Mouse (Mus musculus): ENCODE results near the gene S1pr5. TPM values are rescaled to one million over a fixed set of nuclear protein-coding genes. Genes with fewer than 3 reads are reported as not detected.
A peak's percentile ranks its signal among the peaks of the same experiment; 100 is the strongest.
"Not testable (repeated sequence)": the region's sequence is repeated elsewhere in the genome, so short reads cannot be mapped to it uniquely, and the experiment has no call there.

The S1pr5 gene
- polyA plus RNA-seq, 1 experiment from 2014 or later = 0.15 TPM

DNA sequence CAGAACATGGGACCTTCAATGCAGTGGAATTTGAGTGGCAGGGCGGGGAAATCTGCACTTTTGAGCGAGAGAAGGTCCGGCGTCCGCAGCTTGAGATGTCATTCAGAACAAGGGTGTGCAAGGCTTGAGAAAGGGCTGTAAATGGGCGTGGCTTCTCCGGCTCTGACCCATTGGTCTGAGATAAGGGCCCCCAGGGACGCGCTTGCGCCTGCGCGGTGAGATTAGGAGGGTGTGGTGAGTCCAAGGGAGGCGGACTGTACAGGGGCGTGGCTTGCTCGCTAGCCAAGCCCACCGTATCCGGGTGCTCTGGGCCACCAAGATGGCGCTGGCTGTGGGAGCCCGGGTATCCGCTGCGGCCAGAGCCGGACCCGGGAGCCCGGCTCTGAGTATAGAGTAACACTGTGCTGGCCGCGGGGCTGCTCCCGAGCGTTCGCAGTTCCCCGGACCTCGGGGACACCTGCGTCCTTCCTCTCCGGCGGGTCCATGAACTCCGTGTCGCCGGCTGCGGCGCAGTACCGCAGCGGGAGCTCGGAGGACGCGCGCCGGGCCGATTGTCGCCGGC lies 16.8 kb upstream of the S1pr5 start, which contains the start of gene Atg4d:
Gene Atg4d, plus strand, starts transcription at position 294 of the 562 bp plus-strand sequence.
- Histone ChIP-seq H3K9me3 (no peaks in the 10 kb centered on the region), H3K27me3 (no peaks in the 10 kb centered on the region), H3K4me2 (peak within 1 kb of the TSS; percentile 81), H3K4me1 (peaks cover 19% of the 10 kb centered on the region), H3K9ac (peak within 1 kb of the TSS; percentile 79), H3K4me3 (peak within 1 kb of the TSS; percentile 79), H3K36me3 (peaks cover 19% of the 10 kb centered on the region), H3K27ac (peak within 1 kb of the TSS; percentile 86)
- under 1% methylated on average over 49 of the region's 49 CpGs for WGBS
- peak; percentile 98 for ATAC-seq (ENCODE audit: borderline replicate concordance, extremely low read depth, low FRiP score, low TSS enrichment)

DNA sequence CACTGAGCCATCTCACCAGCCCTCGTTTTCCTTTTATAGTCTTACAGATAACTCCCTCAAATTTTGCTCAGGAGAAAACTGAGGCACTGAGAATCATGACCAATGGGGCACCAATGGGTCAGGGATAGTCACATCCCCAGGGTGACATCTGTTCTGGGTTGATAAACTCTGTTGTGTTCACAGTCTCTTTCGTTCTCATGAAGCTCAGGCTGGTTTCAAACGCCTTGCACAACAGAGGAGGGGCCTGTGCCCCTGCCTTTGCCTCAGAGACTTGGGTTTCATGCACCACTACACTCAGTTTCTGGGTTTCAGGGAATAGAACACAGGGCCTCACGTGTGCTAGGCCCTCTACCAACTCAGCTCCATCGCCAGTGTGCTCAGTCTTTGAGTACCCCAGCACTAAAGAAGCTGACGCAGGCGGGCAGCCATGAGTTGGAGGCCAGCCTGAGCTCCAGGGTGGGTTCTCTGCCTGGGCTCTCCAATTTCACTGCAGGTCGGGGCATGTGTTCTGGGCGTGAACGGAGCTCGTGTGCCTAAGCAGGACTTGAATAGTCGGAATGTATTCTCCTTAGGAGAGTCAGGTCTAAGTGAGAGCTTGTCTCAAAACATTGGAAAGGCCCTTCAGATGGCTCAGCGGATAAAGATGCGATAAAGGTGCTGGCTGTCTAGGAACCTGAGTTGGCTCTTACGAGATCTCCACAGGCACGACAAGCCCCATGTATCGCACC lies 16.2 kb upstream of the S1pr5 start:
- Histone ChIP-seq H3K27me3 (no peaks in the 10 kb centered on the region), H3K4me2 (peak overlapping the region; percentile 81), H3K9ac (peak overlapping the region; percentile 79), H3K36me3 (peaks cover 15% of the 10 kb centered on the region), H3K9me3 (no peaks in the 10 kb centered on the region), H3K4me3 (peak overlapping the region; percentile 79), H3K4me1 (peaks cover 19% of the 10 kb centered on the region), H3K27ac (peak overlapping the region; percentile 86)
- WGBS = 14% methylated on average over 17 of the region's 17 CpGs
- peak; percentile 3; the same call in 1 of the 2 replicates for ATAC-seq (ENCODE audit: borderline replicate concordance, extremely low read depth, low FRiP score, low TSS enrichment)

DNA sequence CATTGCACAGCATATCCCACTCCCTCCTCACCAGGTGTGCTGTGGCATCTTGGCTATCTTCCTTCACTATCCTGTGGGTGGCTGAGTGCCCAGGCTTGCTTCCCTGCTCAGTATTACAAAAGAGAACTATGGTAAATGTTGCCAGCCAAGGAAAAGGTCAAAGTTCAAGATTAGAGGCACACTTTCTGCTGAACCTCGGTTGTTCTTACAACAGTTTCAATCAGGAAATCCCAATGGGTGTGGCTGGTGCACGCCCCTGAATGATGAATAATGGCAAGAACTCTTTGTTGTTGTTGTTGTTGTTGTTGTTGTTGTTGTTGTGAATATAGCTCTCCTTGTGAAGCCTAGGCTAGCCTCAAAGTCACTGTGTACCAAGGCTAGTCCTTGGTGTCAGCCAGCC lies 13.6 kb upstream of the S1pr5 start:
- no peak overlapping the region for H3K27ac ChIP-seq
- no peaks in the 10 kb centered on the region for H3K27me3 ChIP-seq
- H3K4me3 ChIP-seq = no peak overlapping the region
- H3K36me3 ChIP-seq = no peaks in the 10 kb centered on the region
- H3K4me1 ChIP-seq = peaks cover 19% of the 10 kb centered on the region
- ATAC-seq (ENCODE audit: borderline replicate concordance, extremely low read depth, low FRiP score, low TSS enrichment) = no peak
- H3K4me2 ChIP-seq = no peak overlapping the region
- no peaks in the 10 kb centered on the region for H3K9me3 ChIP-seq
- H3K9ac ChIP-seq = no peak overlapping the region
- WGBS = 52% methylated on average over 2 of the region's 2 CpGs

DNA sequence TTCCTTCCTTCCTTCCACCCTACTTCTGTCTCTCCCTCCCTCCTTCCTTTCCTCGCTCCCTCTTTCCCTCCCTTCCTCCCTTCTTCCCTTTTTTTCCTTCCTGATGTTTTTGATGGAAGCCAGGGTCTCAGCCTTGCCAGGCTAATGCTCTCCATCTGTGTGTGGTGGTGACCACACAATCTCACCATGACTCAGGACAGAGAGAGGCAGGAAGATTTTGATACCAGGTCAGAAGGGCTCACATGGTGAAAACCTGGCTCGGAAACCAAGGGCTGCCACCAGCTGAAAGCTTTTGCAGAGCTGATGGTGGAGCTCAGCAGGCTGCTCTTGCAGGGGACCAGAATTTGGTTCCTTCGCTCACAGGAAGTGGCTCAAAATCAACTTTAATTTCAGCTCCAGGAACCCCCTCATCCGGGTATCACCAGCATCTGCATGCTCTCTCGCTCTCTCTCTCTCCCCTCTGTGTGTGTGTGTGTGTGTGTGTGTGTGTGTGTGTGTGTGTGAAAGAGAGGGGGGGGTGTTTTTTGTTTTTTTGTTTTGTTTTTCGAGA lies 12.3 kb upstream of the S1pr5 start:
- Histone ChIP-seq H3K27me3 (no peaks in the 10 kb centered on the region), H3K27ac (no peak overlapping the region), H3K4me1 (peaks cover 8% of the 10 kb centered on the region), H3K36me3 (no peaks in the 10 kb centered on the region), H3K4me2 (no peak overlapping the region), H3K9ac (no peak overlapping the region), H3K9me3 (no peaks in the 10 kb centered on the region), H3K4me3 (no peak overlapping the region)
- no peak for ATAC-seq (ENCODE audit: borderline replicate concordance, extremely low read depth, low FRiP score, low TSS enrichment)
- 79% methylated on average over 6 of the region's 6 CpGs for WGBS

DNA sequence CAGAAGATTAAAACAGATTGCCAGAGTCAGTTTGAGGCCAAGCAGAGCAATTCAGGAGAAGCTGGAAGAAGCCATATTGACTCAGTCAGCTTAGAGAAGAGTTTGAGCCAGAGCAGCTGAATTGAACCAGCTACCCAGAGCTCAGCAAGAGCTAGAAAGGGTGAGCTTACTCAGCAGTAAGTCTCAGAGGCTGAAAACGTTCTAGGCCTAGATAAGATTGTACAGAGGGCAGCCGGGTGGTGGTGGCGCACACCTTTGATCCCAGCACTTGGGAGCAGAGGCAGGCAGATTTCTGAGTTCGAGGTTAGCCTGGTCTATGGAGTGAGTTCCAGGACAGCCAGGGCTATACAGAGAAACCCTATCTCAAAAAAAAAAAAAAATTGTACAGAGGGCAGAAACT lies 8.1 kb upstream of the S1pr5 start:
- ATAC-seq (ENCODE audit: borderline replicate concordance, extremely low read depth, low FRiP score, low TSS enrichment); H3K9me3 ChIP-seq; H3K4me1 ChIP-seq; H3K36me3 ChIP-seq; H3K9ac ChIP-seq; H3K4me3 ChIP-seq; H3K27ac ChIP-seq; H3K4me2 ChIP-seq: not testable (repeated sequence)
- peaks cover 11% of the 10 kb centered on the region for H3K27me3 ChIP-seq
- 72% methylated on average over 4 of the region's 4 CpGs for WGBS

DNA sequence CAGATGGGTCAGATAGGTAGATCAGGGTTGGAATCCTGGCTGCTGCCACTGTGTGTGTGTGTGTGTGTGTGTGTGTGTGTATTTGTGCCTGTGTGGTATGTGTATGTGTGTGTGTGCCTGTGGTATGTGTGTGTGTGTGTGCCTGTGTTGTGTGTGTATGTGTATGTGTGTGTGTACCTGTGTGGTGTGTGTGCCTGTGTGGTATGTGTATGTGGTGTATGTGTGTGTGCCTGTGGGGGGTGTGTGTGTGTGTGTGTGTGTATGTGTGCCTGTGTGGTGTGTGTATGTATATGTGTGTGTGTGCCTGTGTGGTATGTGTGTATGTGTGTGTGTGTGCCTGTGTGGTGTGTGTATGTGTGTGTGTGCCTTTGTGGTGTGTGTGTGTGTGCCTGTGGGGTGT lies 6.4 kb upstream of the S1pr5 start:
- no peaks in the 10 kb centered on the region for H3K9me3 ChIP-seq
- H3K9ac ChIP-seq = no peak overlapping the region
- H3K27ac ChIP-seq = no peak overlapping the region
- no peak overlapping the region for H3K4me3 ChIP-seq
- no peak overlapping the region for H3K4me2 ChIP-seq
- no peaks in the 10 kb centered on the region for H3K36me3 ChIP-seq
- no peak for ATAC-seq (ENCODE audit: borderline replicate concordance, extremely low read depth, low FRiP score, low TSS enrichment)
- H3K4me1 ChIP-seq = no peaks in the 10 kb centered on the region
- peaks cover 28% of the 10 kb centered on the region for H3K27me3 ChIP-seq

DNA sequence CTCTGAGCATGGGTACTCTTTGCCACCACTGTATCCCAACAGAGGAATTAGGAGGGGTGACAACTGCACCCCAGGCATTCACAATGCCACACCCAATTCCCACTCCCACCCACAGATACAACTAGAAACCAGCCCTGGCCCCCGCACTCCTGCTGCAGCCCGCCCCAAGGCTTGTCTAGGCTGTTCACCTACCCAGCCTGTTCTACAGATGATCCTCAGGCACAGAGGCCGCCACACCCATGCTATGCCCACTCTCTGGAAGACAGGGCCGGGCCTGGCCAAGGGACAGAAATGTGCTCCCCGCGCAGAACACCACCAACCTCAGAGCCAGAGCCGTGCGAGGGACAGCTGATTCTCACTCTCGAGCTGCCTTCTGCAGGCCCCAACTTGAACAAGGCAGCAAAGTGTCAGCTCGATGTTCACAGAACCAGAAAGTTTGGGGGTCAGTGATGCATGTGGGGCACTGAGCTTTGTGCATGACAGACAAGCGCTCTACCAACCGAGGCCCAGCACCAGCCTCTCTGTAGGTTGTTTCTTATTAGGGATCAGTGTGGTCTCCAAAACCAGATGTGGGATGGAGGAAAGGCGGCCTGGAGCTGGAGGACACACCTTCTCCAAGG lies 3.0 kb upstream of the S1pr5 start:
- H3K27ac ChIP-seq = no peak overlapping the region
- ATAC-seq (ENCODE audit: borderline replicate concordance, extremely low read depth, low FRiP score, low TSS enrichment) = no peak; the same call in 1 of the 2 replicates

DNA sequence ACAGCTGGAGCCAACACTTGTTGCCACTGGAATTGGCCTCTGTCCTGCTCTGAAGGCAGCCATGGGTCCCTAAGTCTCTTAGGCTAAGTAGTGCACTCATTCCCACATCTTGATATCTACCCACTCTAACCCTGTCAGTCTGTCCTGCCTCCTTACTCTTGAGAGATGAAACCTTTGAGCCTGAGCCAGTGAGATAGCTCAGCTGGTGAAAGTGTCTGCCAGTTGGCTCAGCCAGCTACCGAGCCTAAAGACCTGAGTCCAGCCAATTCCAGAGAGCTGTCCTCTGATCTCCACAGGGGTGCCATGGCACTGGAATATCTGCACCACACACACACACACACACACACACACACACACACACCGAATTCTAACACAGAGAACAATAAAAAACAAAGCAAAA lies 2.3 kb upstream of the S1pr5 start:
- H3K27me3 ChIP-seq = peaks cover 67% of the 10 kb centered on the region
- H3K4me3 ChIP-seq = no peak overlapping the region
- no peak overlapping the region for H3K9ac ChIP-seq
- no peaks in the 10 kb centered on the region for H3K9me3 ChIP-seq
- no peaks in the 10 kb centered on the region for H3K36me3 ChIP-seq
- no peak overlapping the region for H3K27ac ChIP-seq
- no peak overlapping the region for H3K4me2 ChIP-seq
- peaks cover 7% of the 10 kb centered on the region; the same call in 1 of the 2 replicates for H3K4me1 ChIP-seq
- 44% methylated on average over 2 of the region's 2 CpGs for WGBS
- ATAC-seq (ENCODE audit: borderline replicate concordance, extremely low read depth, low FRiP score, low TSS enrichment) = no peak

More for the DNA sequence above, 3.0 kb upstream of the S1pr5 start:
- Histone ChIP-seq H3K9me3 (no peaks in the 10 kb centered on the region), H3K4me1 (peaks cover 7% of the 10 kb centered on the region; the same call in 1 of the 2 replicates), H3K27me3 (peaks cover 59% of the 10 kb centered on the region), H3K9ac (no peak overlapping the region), H3K4me2 (no peak overlapping the region), H3K36me3 (no peaks in the 10 kb centered on the region), H3K4me3 (no peak overlapping the region)
- 51% methylated on average over 13 of the region's 13 CpGs for WGBS

DNA sequence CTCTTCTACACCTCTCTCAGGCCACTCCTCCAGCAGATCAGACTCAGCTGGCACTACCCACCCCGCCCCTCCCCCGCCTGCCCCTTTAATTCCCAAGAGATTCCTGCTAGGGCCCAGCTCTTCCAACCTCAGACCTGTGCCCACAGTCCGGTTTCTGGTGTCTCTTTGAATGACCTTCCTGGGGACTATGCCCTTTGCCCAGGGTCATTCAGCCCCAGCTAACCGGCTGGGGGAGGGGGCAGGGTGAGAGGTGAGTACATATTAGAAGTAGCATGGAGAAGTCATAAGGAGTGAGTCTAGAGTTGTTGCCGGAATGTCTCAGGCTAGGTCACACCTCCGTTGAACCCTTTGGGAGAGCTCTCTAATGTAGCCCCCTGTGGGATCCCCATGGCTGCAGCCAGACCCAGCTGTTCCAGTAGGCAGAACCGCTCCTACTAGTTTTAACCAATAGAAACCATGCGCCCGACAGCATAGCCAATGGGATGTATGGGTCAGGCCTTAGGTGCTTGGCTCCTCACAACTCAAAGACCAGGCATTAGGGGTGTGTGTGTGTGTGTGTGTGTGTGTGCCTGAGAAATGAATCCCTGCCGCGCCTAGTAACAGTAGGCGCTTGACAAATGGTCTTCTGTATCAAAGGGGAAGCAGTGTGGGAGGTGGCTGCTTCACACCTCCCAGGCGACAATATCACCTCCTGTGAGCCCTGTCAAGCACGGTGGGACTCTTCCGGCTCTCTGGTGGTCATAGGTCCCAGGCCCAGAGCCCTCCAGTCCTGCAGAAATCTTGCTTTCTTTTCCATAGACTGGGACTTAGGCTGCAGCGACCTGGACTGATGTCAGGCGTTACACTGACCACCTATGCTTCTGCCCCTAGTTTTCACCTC lies 1.6 kb upstream of the S1pr5 start:
- Histone ChIP-seq H3K27me3 (peaks cover 73% of the 10 kb centered on the region), H3K9ac (no peak overlapping the region), H3K27ac (no peak overlapping the region), H3K9me3 (no peaks in the 10 kb centered on the region), H3K4me2 (no peak overlapping the region), H3K4me1 (peaks cover 11% of the 10 kb centered on the region), H3K36me3 (no peaks in the 10 kb centered on the region), H3K4me3 (no peak overlapping the region)
- whole genome bisulfite sequencing = 17% methylated on average over 17 of the region's 17 CpGs
- no peak; the same call in 1 of the 2 replicates for ATAC-seq (ENCODE audit: borderline replicate concordance, extremely low read depth, low FRiP score, low TSS enrichment)

DNA sequence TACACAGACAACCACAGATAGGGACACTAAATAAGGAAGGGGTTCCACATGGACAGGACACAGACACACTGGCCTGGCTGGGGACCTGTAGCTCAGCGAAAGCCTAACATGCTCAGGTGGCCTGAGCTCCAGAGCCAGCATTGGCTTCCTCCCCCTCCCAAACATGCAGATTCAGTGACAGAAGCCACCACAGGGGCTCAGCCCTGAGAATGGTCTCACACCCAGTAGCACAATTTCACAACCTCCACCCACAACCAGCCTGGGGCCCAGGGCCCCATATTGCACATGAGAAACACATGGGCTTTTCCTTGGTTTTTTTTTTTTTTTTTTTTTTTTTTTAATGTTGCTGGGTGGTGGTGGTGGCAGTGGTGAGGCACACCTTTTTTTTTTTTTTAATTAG lies 1.9 kb downstream of the S1pr5 start:
- Histone ChIP-seq H3K27ac (no peak overlapping the region), H3K9ac (no peak overlapping the region), H3K4me2 (no peak overlapping the region), H3K4me3 (no peak overlapping the region), H3K4me1 (peaks cover 23% of the 10 kb centered on the region), H3K27me3 (peaks cover 96% of the 10 kb centered on the region), H3K36me3 (no peaks in the 10 kb centered on the region), H3K9me3 (no peaks in the 10 kb centered on the region)
- ATAC-seq (ENCODE audit: borderline replicate concordance, extremely low read depth, low FRiP score, low TSS enrichment) = no peak
- WGBS = 73% methylated on average over 1 of the region's 1 CpGs

DNA sequence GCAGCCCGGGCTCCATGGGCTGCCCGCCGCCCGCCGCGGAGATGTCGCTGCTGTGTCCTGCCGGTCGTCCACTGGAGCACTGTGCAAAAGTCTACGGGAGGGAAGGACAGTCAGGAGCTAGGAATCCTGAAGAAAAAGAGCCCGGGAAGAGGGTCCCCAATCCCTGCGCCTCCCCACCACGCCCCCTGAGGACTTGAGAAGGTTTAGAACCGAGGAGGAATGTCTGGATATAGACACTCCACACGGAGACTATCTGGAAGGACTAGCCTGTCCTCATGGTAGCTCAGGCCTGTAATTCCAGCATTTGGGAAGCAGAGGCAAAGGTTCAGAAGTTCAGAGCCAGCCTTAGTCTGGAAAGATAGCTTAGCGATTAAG lies 3.1 kb downstream of the S1pr5 start:
- H3K9ac ChIP-seq = 0 out of 2 replicates have a peak overlapping the region, but pooled peaks have one; percentile 7
- peak overlapping the region; percentile 42 for H3K4me3 ChIP-seq
- H3K36me3 ChIP-seq = no peaks in the 10 kb centered on the region
- H3K9me3 ChIP-seq = no peaks in the 10 kb centered on the region
- ATAC-seq (ENCODE audit: borderline replicate concordance, extremely low read depth, low FRiP score, low TSS enrichment) = no peak
- peak overlapping the region; percentile 85 for H3K4me2 ChIP-seq
- H3K4me1 ChIP-seq = peaks cover 23% of the 10 kb centered on the region
- H3K27ac ChIP-seq = no peak overlapping the region
- 4% methylated on average over 16 of the region's 16 CpGs for WGBS
- H3K27me3 ChIP-seq = peaks cover 84% of the 10 kb centered on the region
